Mouse (Mus musculus) lung, postnatal 4 days (tissue): ENCODE results near the gene 1190005I06Rik.

ENCODE experiments used
- DNase-seq, 2 experiments: peaks; one replicate each; pipeline ENCODE4 v3.0.0; 2021

The 1190005I06Rik gene

DNA sequence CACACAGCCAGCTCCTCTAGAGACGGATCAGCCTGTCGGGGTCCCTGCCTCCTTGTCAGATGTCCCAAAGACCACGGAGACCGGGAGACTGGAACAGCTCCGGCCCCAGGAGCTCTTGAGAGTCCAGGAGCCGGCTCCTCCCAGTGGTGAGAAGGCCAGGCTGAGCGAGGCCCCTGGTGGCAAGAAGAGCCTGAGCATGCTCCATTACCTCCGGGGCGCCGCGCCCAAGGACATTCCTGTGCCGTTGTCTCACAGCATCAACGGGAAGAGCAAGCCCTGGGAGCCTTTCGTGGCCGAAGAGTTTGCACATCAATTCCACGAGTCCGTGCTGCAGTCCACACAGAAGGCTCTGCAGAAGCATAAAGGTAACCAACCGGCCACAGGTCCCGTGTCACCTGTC lies 72.5 kb downstream of the 1190005I06Rik start:
- DNase-seq = no peak

- no peak for DNase-seq
Measured at GRCm38 (mm10) chr8:120573866-120574265, 73.6 kb downstream of the 1190005I06Rik start.

DNA sequence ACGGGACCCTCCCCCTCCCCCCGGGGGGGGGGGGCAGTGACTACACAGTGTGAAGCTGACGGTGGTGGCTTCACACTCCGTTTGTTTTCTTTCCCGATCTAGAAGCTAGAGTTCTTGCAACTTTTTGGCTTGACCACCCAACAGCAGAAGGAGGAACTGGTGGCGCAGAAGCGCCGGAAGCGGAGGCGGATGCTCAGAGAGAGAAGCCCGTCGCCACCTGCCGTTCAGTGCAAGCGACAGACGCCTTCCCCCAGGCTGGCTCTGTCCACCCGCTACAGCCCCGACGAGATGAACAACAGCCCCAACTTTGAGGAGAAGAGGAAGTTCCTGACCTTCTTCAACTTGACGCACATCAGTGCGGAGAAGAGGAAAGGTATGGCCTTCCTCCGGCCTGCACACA lies 74.9 kb downstream of the 1190005I06Rik start:
- peak; percentile 65 for DNase-seq

DNA sequence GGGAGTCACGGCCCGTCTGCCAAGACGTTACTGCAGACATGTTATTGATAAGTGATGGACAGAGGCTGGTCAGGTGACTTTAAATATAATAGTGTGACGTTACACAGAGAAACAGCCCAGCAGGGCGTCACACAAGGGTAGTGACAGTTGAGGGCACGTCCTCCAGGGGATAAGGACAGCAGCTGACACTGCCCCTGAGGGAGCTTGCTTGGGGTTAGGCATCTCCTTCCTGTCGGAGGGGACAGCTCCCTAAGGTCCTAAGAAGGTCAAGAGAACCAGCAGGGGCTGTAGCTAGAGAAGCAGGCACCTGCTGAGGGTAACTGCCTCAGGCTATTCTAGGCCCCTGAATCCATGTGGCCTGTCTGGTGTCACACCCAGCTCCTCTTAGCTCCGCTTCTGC lies 75.9 kb downstream of the 1190005I06Rik start:
- no peak for DNase-seq

- peak; percentile 80 to 87 for DNase-seq
Measured at GRCm38 (mm10) chr8:120569939-120570715, 77.3 kb downstream of the 1190005I06Rik start.

DNA sequence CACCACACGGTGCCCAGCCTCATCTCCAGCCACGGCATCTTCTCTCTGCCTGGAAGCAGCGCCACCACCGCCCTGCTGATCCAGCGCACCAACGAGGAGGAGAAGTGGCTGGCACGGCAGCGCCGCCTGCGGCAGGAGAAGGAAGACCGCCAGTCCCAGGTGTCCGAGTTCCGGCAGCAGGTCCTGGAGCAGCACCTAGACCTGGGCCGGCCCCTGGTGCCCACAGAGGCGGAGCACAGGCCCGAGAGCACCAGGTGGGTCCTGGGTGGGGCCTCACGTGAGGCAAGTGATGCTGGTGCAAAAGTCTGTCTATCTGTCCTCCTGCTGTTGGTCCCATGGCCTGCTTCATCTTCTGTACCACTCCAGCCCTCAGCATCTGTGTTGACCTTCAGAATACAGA lies 78.3 kb downstream of the 1190005I06Rik start:
- DNase-seq = no peak

- no peak for DNase-seq
Measured at GRCm38 (mm10) chr8:120568164-120568798, 79.2 kb downstream of the 1190005I06Rik start.

GRCm38 (mm10) chr8:120567731-120568130 lies 79.7 kb downstream of the 1190005I06Rik start:
- no peak for DNase-seq

DNA sequence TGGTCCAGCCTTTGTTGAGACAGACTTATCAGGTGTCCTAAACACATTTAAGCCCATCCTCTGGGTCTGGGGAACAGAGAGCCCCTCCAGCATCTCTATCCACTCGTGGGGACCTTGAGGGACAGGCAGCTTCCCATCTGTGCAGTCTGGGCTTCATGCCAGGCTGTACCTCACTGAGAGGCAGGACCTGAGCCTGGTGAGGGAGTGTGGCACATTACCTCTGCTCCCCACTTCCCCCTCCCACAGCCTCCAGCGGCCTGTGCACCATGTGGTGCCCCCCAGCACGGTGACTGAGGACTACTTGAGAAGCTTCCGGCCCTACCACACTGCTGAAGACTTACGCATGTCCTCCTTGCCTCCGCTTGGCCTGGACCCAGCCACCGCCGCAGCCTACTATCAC lies 80.8 kb downstream of the 1190005I06Rik start:
- no peak for DNase-seq

GRCm38 (mm10) chr8:120565151-120565711 lies 82.2 kb downstream of the 1190005I06Rik start:
- no peak for DNase-seq

GRCm38 (mm10) chr8:120563851-120564837 lies 83.3 kb downstream of the 1190005I06Rik start:
- peak; percentile 92 to 95 for DNase-seq

DNA sequence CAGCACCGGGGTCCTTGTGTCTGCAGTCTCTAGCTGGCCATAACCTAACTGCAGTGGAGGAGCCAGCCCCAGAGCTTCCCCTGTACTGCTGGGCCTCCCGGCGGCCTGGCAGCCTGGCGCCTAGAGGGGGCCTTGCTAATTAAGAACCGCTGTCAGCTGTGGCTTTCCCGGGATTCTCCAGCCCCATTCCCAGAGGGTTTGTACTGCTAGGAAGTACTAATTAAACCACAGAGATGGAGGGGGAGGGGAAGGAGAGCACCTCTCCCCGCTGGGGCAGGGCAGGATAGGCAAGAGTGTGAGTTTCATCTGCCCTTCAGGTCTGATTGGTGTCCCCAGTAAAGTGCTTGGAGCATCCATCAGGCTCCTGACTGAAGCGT lies 84.1 kb downstream of the 1190005I06Rik start:
- DNase-seq = no peak

DNA sequence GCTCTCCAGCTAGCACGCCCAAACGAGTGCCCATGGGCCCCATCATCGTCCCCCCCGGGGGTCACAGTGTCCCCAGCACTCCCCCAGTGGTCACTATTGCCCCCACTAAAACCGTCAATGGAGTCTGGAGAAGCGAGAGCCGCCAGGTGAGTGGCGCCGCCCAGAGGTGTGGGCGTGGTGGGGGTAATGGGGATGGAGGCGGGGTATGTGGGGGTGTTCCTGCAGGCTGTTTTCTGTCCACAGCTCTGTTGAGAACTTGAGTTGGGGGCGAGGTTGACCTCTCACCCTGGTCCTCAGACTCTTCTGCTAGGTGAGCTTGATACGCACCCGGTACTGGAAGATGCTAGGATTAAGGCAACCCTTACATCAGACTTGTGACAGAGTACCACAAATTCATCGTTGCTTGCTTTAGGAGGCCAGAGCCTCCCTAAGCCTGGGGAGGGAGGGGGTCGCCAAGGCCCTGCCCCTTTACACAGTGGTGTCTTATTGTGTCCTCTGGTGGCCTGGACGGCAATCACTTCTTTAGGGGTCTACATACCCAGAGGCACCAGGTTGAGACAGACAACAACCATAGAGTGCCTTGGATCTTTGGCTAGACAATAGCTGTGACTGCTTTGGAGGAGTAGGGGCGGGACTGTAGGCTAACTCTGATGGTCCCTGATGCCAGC lies 84.6 kb downstream of the 1190005I06Rik start:
- DNase-seq = no peak

DNA sequence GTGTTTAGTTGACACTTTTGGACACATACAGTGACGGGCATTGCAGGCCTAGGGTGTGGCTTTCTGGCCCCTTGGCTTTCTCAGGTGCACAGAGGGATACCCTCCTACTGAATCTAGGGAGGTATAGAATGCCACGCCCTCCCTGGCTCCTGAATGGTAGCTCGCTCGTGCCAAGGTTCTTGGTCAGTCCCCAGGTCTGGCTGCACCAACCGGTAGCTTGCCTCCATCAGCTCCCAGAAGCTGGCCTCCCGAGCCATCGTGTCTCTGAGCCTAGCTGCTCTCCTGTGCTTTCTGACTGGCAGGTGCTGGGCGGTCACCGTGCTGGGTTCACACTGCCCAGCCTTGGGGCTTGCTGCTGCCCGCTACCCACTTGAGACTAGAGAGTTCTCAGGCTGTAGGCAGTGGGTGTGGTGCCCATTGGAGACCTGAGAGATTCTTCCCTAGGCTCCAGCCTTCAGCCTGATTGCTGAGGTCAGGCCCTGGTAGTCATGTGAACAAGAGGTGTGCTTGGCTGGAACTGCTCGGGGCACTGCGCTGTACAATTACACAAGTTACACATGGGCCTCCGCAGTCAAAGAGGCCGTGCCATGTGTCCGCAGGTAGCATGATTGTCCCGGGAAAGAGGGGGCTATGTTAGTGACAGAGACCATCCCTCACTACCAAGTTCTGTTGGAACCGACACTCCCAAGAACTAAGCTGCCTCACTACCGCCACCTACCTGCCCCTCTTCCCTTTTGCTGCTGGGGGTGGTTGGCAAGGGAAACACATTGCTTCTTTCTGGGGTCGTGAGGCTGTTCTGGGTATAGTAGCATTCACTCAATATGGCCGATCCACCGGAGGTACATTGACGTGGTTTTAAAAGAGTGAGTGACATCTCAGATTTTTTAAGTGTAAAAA lies 85.6 kb downstream of the 1190005I06Rik start:
- peak; percentile 62 to 65 for DNase-seq

- DNase-seq = no peak
Measured at GRCm38 (mm10) chr8:120560535-120560934, 86.9 kb downstream of the 1190005I06Rik start.

- no peak for DNase-seq
Measured at GRCm38 (mm10) chr8:120559654-120560053, 87.8 kb downstream of the 1190005I06Rik start.
